Mouse (Mus musculus): ENCODE data around the gene Omt2b. TPM values are rescaled to one million over a fixed set of nuclear protein-coding genes. Genes with fewer than 3 reads are reported as not detected.
"Not testable (repeated sequence)": the region's sequence is repeated elsewhere in the genome, so short reads cannot be mapped to it uniquely, and the experiment has no call there.

Omt2b gene
- total RNA-seq, 2 experiments from 2014 or later = not detected

DNA sequence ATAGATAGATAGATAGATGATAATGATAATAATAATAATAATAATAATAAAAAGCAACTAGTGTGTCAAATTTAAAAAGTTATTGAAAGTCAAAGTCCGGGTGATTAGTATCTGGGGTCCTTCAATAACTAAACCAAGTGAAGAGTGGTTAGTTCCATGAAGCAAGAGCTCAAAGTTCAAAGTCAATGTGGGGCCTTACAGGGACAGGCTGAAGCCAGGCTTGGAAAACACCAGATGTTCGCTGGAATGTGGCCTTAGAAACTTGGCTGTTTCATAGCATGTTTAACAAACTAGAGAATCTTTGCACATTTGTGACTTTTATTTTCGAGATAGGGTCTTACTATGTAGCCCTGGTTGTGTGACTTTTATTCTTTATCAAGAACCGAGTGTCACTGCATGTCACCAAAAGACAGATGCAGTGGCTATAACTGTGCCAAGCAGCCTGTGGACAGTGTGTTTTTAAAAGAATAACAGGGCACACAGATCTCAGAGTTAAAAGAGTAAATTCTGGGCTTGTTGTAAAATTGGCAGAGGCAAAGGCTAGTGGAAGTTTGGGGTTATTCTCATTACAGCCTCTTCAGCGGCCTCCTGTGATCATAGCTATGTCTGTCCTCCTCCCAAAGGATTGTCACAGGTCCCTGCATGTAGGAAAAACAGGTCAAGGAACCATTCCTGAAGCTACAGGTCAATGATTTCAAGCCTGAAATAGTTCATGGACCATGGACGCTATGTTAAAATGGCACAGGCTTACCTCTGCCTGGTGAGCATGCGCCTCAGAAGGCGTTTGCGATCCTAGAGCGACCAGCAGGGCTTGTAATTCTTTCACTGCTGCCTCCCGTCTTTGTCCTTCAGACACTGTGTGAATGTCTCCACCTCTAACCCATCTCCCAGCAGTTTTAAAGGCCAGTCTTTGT, 27.5 kb downstream of the Omt2b start:
- no peak for DNase-seq

- no peak for DNase-seq
Observed at GRCm38 (mm10) chr9:78355611-78356010, 28.2 kb downstream of the Omt2b start, which contains the start of gene Gsta2. Gene Gsta2, minus strand, starts transcription at chr9:78355788.

GRCm38 (mm10) chr9:78358053-78358452, 30.7 kb downstream of the Omt2b start:
- peak; percentile 10 to 24 for DNase-seq

DNA sequence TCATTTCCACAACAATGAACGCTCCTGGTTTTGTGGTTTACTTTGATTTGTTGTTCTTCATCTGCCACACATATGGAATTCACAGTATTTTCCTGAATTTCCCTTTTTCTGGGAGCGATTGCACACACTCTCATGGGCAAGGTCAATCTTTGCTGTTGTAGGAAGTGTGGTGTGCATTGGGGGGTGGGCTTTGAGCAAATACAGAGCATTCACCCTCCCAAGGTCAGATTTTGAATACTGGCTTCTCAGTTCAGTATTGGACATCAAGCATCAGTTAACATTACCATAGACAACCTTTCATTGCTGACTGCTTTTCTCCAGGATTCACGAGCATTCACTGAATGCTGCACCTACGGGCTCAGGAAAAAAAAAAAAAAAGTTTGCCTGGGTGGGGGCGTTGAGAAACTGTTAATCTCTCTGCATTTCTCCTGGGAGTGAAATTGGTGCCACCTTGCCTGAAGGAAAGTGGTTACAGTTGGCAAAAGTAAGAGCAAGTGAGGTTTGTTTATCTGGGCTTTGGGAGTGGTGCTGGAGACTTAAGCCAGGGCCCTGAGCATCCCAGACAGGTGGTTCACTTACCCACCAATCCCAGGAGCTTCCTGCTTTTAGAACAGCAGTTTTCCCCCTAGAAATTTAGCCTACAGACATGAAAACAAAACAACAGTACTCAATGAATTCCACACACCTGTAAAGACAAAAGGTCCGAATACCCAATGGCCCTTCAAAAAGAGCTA, 32.5 kb downstream of the Omt2b start:
- DNase-seq = no peak

DNA sequence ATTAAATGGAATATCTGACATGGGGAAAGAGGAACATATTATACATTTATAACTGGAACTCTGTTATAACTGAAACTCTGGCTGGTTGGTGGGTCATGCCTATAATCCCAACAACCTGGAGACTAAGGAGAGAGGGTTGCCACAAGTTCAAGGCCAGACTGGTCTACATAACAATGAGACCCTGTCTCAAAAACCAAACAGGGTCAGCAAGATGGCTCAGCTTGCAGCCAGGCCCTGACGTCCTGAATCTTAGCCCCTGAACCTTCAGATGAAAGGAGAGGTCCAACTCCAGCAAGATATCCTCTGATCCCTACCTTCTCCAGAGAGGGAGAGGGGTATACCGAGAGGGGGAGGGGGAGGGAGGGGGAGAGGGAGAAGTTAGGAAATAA, 33.1 kb downstream of the Omt2b start:
- no peak for DNase-seq

DNA sequence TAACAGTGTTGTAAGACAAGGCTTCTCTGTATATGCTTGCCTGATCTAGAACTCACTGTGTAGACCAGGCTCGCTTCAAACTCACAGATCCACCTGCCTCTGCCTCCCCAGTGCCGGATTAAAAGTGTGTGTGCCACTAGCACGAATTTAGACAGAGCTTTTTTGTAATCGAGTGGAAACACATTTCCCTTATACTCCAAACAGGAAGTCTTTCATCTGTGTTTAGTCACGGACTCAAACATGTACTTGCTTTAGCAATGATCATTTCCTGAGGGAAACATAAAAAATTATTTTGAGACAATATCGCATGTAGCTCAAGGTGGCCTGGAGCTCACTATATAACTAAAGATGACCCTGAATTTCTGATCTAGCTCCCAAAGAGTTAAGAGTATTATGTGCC, 36.0 kb downstream of the Omt2b start:
- no peak for DNase-seq

DNA sequence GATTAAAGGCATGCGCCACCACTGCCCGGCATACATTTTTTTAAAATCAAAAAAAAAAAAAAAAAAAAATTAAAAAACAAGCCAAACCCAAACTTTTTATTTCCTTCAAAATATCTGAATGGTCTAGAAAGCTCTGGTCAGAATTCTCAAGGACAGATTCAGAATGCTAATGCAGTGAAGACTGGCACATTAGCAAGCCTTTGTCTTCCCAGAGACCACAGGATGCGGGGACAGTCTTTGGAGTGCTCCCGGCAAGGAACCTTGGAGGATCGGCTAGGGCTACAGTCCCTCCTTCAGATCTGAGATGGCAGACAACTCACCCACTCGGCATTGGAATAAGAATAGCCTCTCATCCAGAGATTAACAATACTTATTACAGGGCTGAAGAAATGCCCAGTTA, 37.3 kb downstream of the Omt2b start:
- DNase-seq = no peak

- DNase-seq = no peak
Observed at GRCm38 (mm10) chr9:78365850-78366544, 38.6 kb downstream of the Omt2b start.

- not testable (repeated sequence) for DNase-seq
Observed at GRCm38 (mm10) chr9:78367959-78368358, 40.6 kb downstream of the Omt2b start, which contains the start of gene Dppa5a. Gene Dppa5a, minus strand, starts transcription at chr9:78368177.

GRCm38 (mm10) chr9:78368671-78369293, 41.4 kb downstream of the Omt2b start:
- no peak for DNase-seq

DNA sequence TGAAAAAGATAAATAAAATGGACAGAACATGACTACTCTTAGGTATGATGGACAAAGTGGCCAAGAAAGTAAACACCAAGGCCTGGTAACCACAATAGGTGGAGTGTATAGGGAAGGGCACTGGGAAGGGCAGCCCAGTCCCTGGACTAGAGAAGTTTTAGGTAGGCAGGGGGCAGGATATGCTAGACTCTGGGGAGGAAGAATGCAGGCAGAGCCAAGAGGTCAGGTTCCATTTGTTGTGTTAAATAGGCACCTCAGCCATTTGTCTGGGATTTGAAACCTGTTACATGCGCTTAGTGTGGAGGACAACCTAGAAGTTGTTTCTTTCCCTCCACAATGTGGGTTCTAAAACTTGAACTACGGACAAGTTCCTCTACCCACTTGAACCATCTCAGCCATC, 42.0 kb downstream of the Omt2b start:
- no peak for DNase-seq

DNA sequence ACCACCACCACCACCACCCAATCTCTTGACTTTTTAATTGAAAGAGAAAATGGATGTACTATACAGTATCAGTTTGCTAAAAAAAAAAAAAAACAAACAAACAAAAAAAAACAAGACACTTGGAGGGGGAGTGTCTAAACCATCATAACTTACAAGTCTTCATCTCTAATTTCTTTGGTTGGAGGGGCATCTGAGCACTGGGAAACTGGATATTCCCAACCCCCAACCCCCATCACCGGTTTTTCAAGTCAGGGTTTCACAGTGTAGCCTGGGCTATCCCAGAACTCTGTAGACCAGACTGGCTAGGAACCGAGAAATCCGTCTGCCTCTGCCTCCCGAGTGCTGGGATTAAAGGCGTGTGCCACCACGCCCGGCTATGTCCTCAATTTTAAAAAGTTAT, 42.4 kb downstream of the Omt2b start:
- DNase-seq = no peak

DNA sequence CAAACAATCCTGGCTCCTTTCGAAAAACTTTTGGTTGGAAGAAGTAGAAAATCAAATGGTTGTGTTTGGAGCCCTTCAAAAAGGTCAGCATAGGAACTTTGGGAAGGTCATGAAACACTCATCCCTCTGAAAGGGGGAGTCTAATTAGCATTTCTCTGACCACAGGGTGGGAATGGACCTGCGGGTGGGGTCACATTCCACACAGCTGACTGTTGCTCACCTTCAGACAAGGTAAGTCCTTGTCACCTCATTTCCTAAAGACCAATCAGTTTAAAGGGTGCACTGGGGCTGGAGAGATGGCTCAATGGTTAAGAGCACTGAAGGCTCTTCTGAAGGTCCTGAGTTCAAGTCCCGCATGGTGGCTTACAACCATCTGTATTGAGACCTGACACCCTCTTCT, 44.1 kb downstream of the Omt2b start:
- no peak for DNase-seq

DNA sequence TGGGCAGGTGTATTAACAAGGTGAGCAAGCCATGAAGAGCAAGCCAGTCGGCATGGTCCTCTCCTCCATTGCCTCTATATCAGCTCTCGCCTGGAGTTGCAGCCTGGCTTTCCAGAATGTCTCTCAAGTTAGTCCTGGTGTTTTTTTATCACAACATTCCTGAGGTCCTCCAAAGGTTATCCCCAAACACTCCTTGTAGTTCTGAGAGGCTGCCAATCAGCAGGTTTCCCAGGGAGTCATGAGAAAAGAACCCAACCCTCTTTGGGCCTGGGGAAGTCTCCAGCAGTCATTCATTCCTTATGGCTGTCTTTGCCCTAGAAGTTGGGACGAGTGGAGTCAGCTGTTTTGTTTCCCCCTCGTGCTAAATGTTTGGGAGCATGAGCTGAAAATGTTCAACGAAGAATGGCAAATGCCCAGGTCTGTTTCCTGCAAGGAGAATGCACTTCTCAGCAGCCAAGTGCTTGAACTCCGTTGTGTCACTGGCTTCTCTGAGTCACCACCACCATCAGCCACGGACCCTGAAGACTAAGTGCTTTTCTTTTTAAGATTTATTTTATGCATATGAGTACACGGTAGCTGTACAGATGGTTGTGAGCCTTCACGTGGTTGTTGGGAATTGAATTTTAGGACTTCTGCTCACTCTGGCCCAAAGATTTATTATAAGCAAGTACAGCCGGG, 45.6 kb downstream of the Omt2b start:
- DNase-seq = no peak

- no peak for DNase-seq
Observed at GRCm38 (mm10) chr9:78374397-78374796, 47.0 kb downstream of the Omt2b start.

GRCm38 (mm10) chr9:78374885-78375389, 47.5 kb downstream of the Omt2b start:
- DNase-seq = no peak

- no peak for DNase-seq
Observed at GRCm38 (mm10) chr9:78375486-78375885, 48.1 kb downstream of the Omt2b start.

DNA sequence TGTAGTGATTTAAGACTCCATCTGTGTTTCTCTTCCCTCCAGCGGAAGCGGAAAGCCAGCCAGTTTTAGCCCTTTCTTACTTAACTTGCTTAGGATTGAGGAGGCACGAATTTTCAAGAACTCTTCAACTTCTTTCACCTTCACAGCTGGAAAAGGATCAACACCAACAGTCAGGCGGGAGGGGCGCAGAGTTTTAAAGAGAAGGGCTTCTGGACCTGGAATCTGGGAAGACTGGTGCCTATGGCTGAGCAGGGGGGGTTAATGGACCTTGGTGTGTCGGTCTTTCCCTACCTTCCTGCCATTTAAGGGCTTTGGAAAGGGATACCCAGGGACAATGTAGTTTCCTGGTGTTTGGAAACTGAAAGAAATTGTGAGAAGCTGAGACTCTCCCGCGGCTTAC, 50.2 kb downstream of the Omt2b start:
- no peak for DNase-seq

DNA sequence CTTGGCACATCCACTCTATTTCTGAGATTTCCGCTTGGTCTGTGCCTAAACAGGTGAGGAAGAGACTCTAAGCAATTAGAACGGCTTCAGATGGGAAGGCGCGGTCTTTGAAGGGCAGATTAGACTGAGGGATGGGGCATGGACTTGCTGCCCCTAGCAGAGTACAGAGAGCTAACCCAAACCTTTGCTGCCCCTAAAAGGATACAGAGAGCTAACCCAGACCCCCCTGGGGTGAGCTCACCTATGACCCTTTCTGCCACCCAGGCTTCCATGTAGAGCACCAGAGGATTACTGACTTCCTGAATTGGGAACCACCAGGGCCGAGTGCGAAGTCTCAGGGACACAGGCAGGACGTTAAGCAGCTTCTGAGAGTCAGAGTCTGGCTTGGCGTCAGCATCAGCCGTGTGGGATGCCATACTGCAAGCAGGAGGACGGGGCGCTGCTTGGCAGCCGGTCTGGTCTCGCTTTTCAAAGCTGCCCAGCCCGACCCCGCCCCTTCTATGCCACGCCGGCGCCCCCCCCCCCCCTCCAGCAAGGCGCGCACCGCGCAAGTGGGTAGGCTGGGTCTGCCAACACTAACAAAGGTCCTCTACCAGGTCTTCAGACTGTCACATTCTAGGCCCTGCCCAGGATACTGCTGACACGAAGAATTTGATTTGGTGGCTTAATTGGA, 50.9 kb downstream of the Omt2b start, which contains the start of gene Ooep:
Ooep (minus strand) TSS at position 613 of the 673 bp plus-strand sequence.
- DNase-seq = peak; percentile 1 to 5
